Mouse (Mus musculus) central nervous system, embryonic 11.5 days (tissue): ENCODE measurements around the gene Rufy4. TPM values are rescaled to one million over a fixed set of nuclear protein-coding genes. Genes with fewer than 3 reads are reported as not detected.

ENCODE experiments used
- polyA plus RNA-seq: library from polyadenylated mRNA; depleted of rRNA; stranded (reverse); fragments of >200 nt; gene quantifications from 2 replicates; pipeline ENCODE4 v1.2.3, GENCODE M21; 2012; rRNA removed

Gene Rufy4
- polyA plus RNA-seq: 0.81 and 0.89 TPM in 2 replicates

DNA sequence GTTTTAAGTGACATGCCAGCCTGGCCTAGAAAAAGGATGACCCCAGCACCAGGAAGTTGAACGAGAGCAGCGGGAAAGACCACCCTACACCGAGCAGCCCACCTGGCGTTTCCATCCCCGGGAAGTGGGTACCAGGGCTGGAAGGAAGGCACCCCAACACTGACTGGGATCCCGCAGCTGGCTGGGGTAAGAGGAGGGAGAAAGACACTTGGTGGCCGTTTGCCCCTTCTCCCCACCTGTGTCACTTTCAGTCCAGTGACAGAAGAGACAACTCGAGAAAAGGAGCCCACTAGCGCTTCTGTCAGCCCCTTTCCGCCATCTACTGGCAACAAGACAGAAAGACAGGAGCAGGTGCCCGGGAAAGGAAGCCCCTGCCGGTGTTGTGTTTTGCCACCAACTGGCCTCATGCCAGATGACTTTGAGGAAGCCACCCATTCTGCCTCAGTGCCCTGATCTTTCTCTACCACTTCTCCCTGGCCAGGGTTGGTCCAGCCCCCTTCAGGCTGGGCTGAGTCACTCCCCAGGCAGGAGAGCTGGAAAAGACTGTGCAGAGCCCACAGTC lies at the start of gene Rufy4:
TSS of gene Rufy4 (plus strand) at position 551 of the 562 bp plus-strand sequence.

DNA sequence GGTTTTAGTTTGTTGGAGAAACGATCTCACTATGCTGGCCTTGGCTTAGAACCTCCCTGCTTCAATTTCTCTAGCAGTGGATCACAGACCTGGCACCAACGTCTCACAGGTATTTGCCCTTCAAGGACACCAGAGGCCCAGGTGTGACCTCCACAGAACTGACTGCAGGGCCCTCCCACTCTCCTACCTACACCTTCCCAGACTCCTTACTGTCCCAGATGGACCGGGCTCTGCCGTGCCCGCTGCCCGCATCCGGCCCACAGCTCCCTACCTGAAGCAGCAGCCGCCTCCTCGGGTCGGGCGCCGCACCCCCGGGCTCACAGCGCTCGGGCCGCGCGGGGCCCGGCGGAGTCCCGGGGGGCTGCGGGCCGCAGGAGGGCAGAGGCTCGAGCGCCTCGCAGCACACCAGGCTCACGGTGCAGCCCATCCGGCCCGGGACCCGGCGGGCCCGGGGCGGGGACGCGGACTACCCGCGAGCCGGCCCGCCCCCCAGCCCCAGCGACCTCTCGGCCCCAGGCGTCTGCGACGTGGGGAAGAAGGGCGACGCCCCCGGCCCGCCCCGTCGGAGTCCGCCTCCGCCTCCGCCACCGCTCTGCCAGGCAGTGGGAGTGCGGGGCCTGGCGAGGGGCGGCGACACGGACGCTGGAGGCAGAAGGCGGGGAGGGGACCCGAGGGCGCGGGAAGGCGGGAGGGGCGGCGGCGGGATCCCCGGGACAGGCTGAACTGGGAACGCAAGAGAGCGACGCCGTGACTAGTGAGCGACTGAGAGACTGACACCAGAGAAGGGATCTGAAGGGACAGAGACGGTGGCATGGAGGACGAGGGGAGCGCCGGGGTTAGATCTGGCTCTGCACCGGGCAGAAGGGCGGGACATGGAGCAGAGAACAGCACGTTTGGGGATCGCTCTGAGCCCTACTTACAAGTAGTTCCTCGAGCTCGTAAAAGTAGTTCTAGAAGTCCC lies 1.0 kb upstream of the Rufy4 start, which contains the start of gene Tns1:
TSS of gene Tns1 (minus strand) at position 429 of the 961 bp plus-strand sequence.

DNA sequence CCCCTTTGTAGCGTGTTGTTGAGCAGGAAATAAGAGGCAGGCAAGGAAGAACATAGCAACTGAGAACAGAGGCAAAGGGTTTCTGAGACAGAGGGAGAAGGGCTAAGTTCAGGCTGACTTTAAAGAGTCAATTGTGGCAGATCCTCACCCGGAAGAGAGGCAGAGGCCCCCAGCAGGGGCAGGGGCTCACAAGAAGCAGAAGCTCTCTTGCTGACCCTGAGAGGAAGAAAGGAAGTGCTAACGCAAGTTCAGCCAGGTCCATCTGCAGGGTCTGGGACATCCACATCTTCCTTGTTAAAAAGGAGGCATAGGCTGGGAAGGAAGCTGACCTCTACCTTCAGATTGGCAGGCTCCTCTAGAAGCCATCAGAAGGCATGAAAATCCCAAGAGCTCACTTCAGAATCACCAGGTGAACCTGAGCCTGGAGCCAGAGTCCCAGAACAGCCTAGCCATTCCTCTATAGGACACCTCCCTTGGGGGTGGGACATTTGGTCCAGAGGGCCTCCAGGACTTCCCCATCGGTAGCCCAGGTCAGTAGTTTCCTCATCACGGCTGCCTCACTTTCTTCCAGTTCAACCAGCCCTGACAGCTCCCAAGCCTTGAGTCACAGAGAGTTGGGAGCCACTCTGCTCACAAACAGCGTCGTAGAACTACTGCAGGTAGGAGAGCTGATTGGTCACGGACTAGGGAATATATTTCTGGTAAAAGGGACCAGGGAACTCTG lies 28.3 kb downstream of the Rufy4 start, which contains the start of gene Cxcr2:
TSS of gene Cxcr2 (plus strand) at position 529 of the 724 bp plus-strand sequence.

DNA sequence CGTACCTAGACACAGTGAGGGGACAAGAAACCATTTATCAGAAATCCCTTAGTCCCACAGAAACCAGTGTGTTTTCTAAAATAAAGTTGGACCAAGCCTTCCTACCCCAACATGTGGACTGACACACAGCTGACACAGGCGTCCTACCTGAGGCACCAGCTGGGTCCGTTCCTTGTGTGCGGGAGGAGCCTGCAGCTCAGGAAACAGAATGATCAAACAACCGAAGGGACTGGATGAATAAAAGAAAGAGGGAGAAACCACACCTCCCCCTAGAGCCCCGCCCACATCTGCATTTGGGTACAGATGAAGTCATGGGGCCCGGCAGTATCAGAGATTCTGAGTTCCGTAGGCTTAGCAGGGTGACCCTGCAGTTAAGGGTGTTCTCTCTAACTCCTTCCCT lies 69.1 kb downstream of the Rufy4 start, which contains the start of gene Cxcr1:
TSS of gene Cxcr1 (minus strand) at position 187 of the 400 bp plus-strand sequence.

Other genes with a start within 250 kb of the Rufy4 start
- gene Tns1, start 1.1 kb upstream of the Rufy4 start, polyA plus RNA-seq: 9.6 and 16.1 TPM in 2 replicates
- gene Cxcr2, start 28.4 kb downstream of the Rufy4 start, polyA plus RNA-seq: 0.06 and 0.10 TPM in 2 replicates
- not detected in 2 replicates for gene Cxcr1, start 69.1 kb downstream of the Rufy4 start, polyA plus RNA-seq
- gene Arpc2, start 110.5 kb downstream of the Rufy4 start, polyA plus RNA-seq: 132 and 211 TPM in 2 replicates
- gene Gpbar1, start 153.0 kb downstream of the Rufy4 start, polyA plus RNA-seq: 0.19 and 0.40 TPM in 2 replicates
- gene Aamp, start 159.2 kb downstream of the Rufy4 start, polyA plus RNA-seq: 157 and 243 TPM in 2 replicates
- gene Pnkd, start 159.4 kb downstream of the Rufy4 start, polyA plus RNA-seq: 43.6 and 50.9 TPM in 2 replicates
- 2.8 and 7.5 TPM in 2 replicates for gene Tmbim1, start 180.1 kb downstream of the Rufy4 start, polyA plus RNA-seq
- gene Catip, start 236.6 kb downstream of the Rufy4 start, polyA plus RNA-seq: 0.85 and 1.5 TPM in 2 replicates
- 2.4 and 3.0 TPM in 2 replicates for gene Slc11a1, start 249.7 kb downstream of the Rufy4 start, polyA plus RNA-seq